Mouse (Mus musculus) small intestine, adult 2 months (tissue): ENCODE data around the gene Sik1.

ENCODE experiments used
- CTCF ChIP-seq: fragments of 200-500 bp; IDR thresholded peaks from 2 replicates; pipeline ENCODE4 v1.5.1; 2012; ENCODE audit warnings: low read depth, mild to moderate bottlenecking, control low read depth, inconsistent platforms, low read length, moderate library complexity, mixed read lengths; ENCODE audit not compliant: insufficient replicate concordance, insufficient read length; ENCODE audit errors: extremely low read depth
- POLR2A ChIP-seq: fragments of 200-500 bp; IDR thresholded peaks from 2 replicates; pipeline ENCODE4 v1.6.1; 2012; ENCODE audit warnings: low read depth, mild to moderate bottlenecking, control low read depth, inconsistent platforms, low read length, moderate library complexity

DNA sequence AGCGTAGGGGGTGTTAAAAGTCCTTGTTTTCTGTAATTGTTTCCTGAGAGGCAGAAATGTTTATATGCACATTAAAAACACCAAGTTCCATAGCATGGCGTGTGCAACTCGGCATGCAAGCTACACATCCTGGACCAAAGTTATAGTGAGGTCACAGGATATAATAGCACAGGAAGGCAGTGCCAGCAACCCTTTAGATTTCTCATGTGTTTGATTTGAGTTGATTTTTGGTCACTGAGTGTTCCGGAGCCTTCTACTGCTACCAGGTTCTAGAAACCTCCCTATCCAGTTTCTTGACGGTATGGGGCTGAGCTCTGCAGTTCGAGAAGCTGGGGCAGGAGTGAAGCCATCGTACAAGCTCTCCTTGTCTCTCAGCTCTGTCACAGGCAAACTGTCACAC lies 30.8 kb downstream of the Sik1 start:
- TF ChIP-seq CTCF (no peak), POLR2A (no peak)
